Mouse (Mus musculus) left cerebral cortex, adult 2 months (tissue): ENCODE measurements around the gene Agap1. TPM values are rescaled to one million over a fixed set of nuclear protein-coding genes. Genes with fewer than 3 reads are reported as not detected.

ENCODE experiments used
- DNase-seq, 2 experiments: peaks; one replicate each; pipeline ENCODE4 v3.0.0; 2021 to 2022; ENCODE audit warnings: low spot score in 2 of 2, mixed read lengths in 1 of 2; ENCODE audit errors: extremely low spot score in 1 of 2
- H3K27ac ChIP-seq: fragments of 200-600 bp; 2 replicates; pipeline ENCODE4 v1.8.1; 2022
- H3K4me3 ChIP-seq: fragments of 200-600 bp; 2 replicates; pipeline ENCODE4 v1.8.1; 2022
- CTCF ChIP-seq: fragments of 200-600 bp; IDR thresholded peaks from 2 replicates; pipeline ENCODE4 v1.8.1; 2022; ENCODE audit warnings: antibody characterized with exemption, mild to moderate bottlenecking, moderate library complexity
- intact Hi-C: fragments of 180-260 bp; cut with DNase I; formaldehyde crosslinking; loops from one replicate; pipeline ENCODE4 v1.15.1; 2025
- total RNA-seq, 2 experiments: library from RNA; stranded (reverse); gene quantifications; 2 replicates each; pipeline ENCODE4 v1.2.3; 2021

Agap1 gene
- total RNA-seq, 2 experiments from 2014 or later: 270 to 281 TPM

- intact Hi-C loops: no loop called here
- no peak overlapping the region for H3K27ac ChIP-seq
Measured at GRCm38 (mm10) chr1:89554969-89555856, 100.6 kb downstream of the Agap1 start.

GRCm38 (mm10) chr1:89556006-89556405 is 101.4 kb downstream of the Agap1 start:
- intact Hi-C loops: no loop called here
- no peak for TF ChIP-seq CTCF
- H3K27ac ChIP-seq: no peak overlapping the region
- DNase-seq: no peak
- H3K4me3 ChIP-seq: no peak overlapping the region

More at GRCm38 (mm10) chr1:89554969-89555856, 100.6 kb downstream of the Agap1 start:
- no peak for TF ChIP-seq CTCF
- H3K4me3 ChIP-seq: no peak overlapping the region
- DNase-seq: no peak

GRCm38 (mm10) chr1:89557401-89557800 is 102.8 kb downstream of the Agap1 start:
- no peak for TF ChIP-seq CTCF
- intact Hi-C loops: no loop called here
- H3K27ac ChIP-seq: no peak overlapping the region
- no peak overlapping the region for H3K4me3 ChIP-seq
- no peak for DNase-seq

GRCm38 (mm10) chr1:89558080-89558479 is 103.5 kb downstream of the Agap1 start:
- TF ChIP-seq CTCF: no peak
- H3K4me3 ChIP-seq: no peak overlapping the region
- H3K27ac ChIP-seq: no peak overlapping the region
- intact Hi-C loops: no loop called here
- DNase-seq: no peak

- DNase-seq: no peak
- H3K4me3 ChIP-seq: no peak overlapping the region
- intact Hi-C loops: no loop called here
- TF ChIP-seq CTCF: no peak
- H3K27ac ChIP-seq: no peak overlapping the region
Measured at GRCm38 (mm10) chr1:89563399-89563798, 108.8 kb downstream of the Agap1 start.

GRCm38 (mm10) chr1:89566578-89567488 is 112.2 kb downstream of the Agap1 start:
- no peak for DNase-seq
- intact Hi-C loops: no loop called here
- TF ChIP-seq CTCF: no peak
- H3K27ac ChIP-seq: no peak overlapping the region
- no peak overlapping the region for H3K4me3 ChIP-seq

GRCm38 (mm10) chr1:89568546-89569405 is 114.2 kb downstream of the Agap1 start:
- intact Hi-C loops: no loop called here
- TF ChIP-seq CTCF: no peak
- DNase-seq: no peak
- Histone ChIP-seq H3K4me3 (no peak overlapping the region), H3K27ac (no peak overlapping the region)

- intact Hi-C loops: no loop called here
- TF ChIP-seq CTCF: no peak
- Histone ChIP-seq H3K27ac (no peak overlapping the region), H3K4me3 (no peak overlapping the region)
- DNase-seq: no peak
Measured at GRCm38 (mm10) chr1:89570522-89571299, 116.1 kb downstream of the Agap1 start.

GRCm38 (mm10) chr1:89573486-89573885 is 118.9 kb downstream of the Agap1 start:
- Histone ChIP-seq H3K27ac (no peak overlapping the region), H3K4me3 (no peak overlapping the region)
- no peak for DNase-seq
- no peak for TF ChIP-seq CTCF
- intact Hi-C loops: no loop called here

- intact Hi-C loops: no loop called here
- no peak for TF ChIP-seq CTCF
- no peak overlapping the region for H3K4me3 ChIP-seq
- no peak overlapping the region for H3K27ac ChIP-seq
- DNase-seq: no peak
Measured at GRCm38 (mm10) chr1:89574941-89575890, 120.6 kb downstream of the Agap1 start.
